Comparison of ENCODE assay signal across 31 mouse cellular contexts in the genomic region with DNA sequence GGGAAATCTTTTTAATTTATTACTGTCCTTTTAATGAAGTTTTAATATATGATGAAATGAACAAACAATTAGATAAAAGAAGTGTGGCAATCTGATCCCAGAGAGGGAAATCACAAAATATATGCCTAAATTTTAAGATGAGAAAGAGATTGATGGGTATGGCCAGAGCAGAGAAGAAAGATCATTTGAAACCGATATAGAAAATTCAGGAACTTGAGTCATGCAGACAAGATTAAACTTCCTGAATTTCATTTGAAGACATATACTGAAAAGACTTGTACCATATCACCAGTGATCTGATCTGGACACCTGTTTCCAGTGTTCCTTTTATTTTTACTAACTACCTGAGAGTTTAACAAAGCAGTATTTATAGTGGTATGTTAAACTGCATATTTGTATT.
"Had no signal": no experiment of that assay in that cellular context is flagged by ENCODE, and none has a peak within 500 bp of the region (broad histone marks: within the 10 kb centered on the region; RNA-seq: fewer than 3 reads in every experiment).

No protein-coding gene starts in this region.

- H3K9me3 ChIP-seq: limb, embryonic 10.5 days; limb, embryonic 12.5 days; limb, embryonic 13.5 days; limb, embryonic 15.5 days; liver, embryonic 12.5 days; liver, embryonic 13.5 days; liver, embryonic 15.5 days; lung, embryonic 15.5 days; midbrain, embryonic 10.5 days; midbrain, embryonic 12.5 days; midbrain, embryonic 13.5 days; midbrain, embryonic 15.5 days; neural tube, embryonic 13.5 days had no signal

- H3K9ac ChIP-seq: limb, embryonic 12.5 days; limb, embryonic 13.5 days; limb, embryonic 15.5 days; liver, embryonic 12.5 days; liver, embryonic 13.5 days; liver, embryonic 14.5 days; liver, embryonic 15.5 days; liver, postnatal 0 days; lung, embryonic 14.5 days; lung, embryonic 15.5 days; midbrain, embryonic 12.5 days; midbrain, embryonic 13.5 days; midbrain, embryonic 15.5 days; neural tube, embryonic 12.5 days; neural tube, embryonic 13.5 days had no signal

- H3K4me3 ChIP-seq: limb, embryonic 10.5 days; limb, embryonic 12.5 days; limb, embryonic 13.5 days; limb, embryonic 15.5 days; liver, embryonic 12.5 days; liver, embryonic 13.5 days; liver, embryonic 15.5 days; lung, embryonic 15.5 days; megakaryocyte, embryonic 14.5 days; midbrain, embryonic 10.5 days; midbrain, embryonic 12.5 days; midbrain, embryonic 13.5 days; midbrain, embryonic 15.5 days; myocyte; neural tube, embryonic 12.5 days; neural tube, embryonic 13.5 days had no signal

- H3K36me3 ChIP-seq: limb, embryonic 13.5 days; limb, embryonic 15.5 days; lung, embryonic 15.5 days; midbrain, embryonic 15.5 days; neural tube, embryonic 13.5 days had no signal

- ATAC-seq: liver, postnatal 0 days; lung, postnatal 0 days; midbrain, embryonic 13.5 days; midbrain, embryonic 15.5 days; midbrain, embryonic 16.5 days had no signal

- DNase-seq: left cerebral cortex, postnatal 4 days; liver; liver, embryonic 13.5 days; liver, postnatal 0 days; lung, adult 18-20 months; lung, adult 2 months; lung, embryonic 14.5 days; lung, postnatal 10 days; lung, postnatal 14 days; lung, postnatal 36 days; lung, postnatal 4 days; midbrain, embryonic 14.5 days had no signal

- H3K27me3 ChIP-seq: limb, embryonic 12.5 days; limb, embryonic 13.5 days; limb, embryonic 15.5 days; liver, embryonic 12.5 days; liver, embryonic 13.5 days; liver, embryonic 15.5 days; lung, embryonic 15.5 days; megakaryocyte, embryonic 14.5 days; midbrain, embryonic 12.5 days; midbrain, embryonic 13.5 days; midbrain, embryonic 15.5 days; neural tube, embryonic 12.5 days; neural tube, embryonic 13.5 days had no signal

- H3K27ac ChIP-seq: limb, embryonic 10.5 days; limb, embryonic 12.5 days; limb, embryonic 13.5 days; limb, embryonic 15.5 days; liver, embryonic 12.5 days; liver, embryonic 13.5 days; liver, embryonic 14.5 days; liver, embryonic 15.5 days; lung, embryonic 15.5 days; macrophage; midbrain, embryonic 10.5 days; midbrain, embryonic 12.5 days; midbrain, embryonic 13.5 days; midbrain, embryonic 15.5 days; neural tube, embryonic 12.5 days; neural tube, embryonic 13.5 days had no signal

- H3K4me1 ChIP-seq: limb, embryonic 10.5 days; limb, embryonic 12.5 days; limb, embryonic 13.5 days; limb, embryonic 15.5 days; lung, embryonic 15.5 days; midbrain, embryonic 10.5 days; midbrain, embryonic 12.5 days; midbrain, embryonic 13.5 days; midbrain, embryonic 15.5 days; neural tube, embryonic 12.5 days; neural tube, embryonic 13.5 days had no signal
